ENCODE assay signal across 13 mouse cellular contexts in genomic region chr12:29795107-29795673, GRCm38 (mm10).
DNase-seq lines count a peak whose midpoint lies in the region; ATAC-seq and TF ChIP-seq lines count a peak whose summit lies in the region.
"Had no signal": no experiment of that assay in that cellular context is flagged by ENCODE, and none has a peak within 500 bp of the region (broad histone marks: within the 10 kb centered on the region; RNA-seq: fewer than 3 reads in every experiment).

No protein-coding gene starts in this region.

- DNase-seq in cerebellum, postnatal 10 days, result peak; percentile 43 to 47
- no peak for DNase-seq in cerebellum, adult 8-10 months
- peak; percentile 38 for DNase-seq in heart, postnatal 0 days (ENCODE audit: low spot score)
- no peak for DNase-seq in heart, embryonic 10.5 days (ENCODE audit: low spot score)
- DNase-seq in midbrain, embryonic 11.5 days (ENCODE audit: low spot score, missing footprints), result peak; percentile 77
- no peak for DNase-seq in midbrain, embryonic 10.5 days (ENCODE audit: low spot score)
- peak; percentile 41 for DNase-seq in retina, postnatal 7 days (ENCODE audit: low read depth, low spot score)
- no peak for DNase-seq in urinary bladder, postnatal 10 days (ENCODE audit: low spot score)
- DNase-seq: adrenal gland, postnatal 25 days; cerebellum, adult 2 months had no signal

- TF ChIP-seq CTCF in heart, postnatal 0 days (IDR thresholded peaks at IDR 0.05; ENCODE audit: low read depth), result peak; percentile 52

- H3K4me1 ChIP-seq in heart, postnatal 0 days (ENCODE audit: control insufficient read depth, insufficient read depth), result no peaks in the 10 kb centered on the region
- no peaks in the 10 kb centered on the region for H3K4me1 ChIP-seq in heart, embryonic 10.5 days
- no peaks in the 10 kb centered on the region for H3K4me1 ChIP-seq in midbrain, embryonic 11.5 days (ENCODE audit: control insufficient read depth, insufficient read depth, low read length)
- H3K4me1 ChIP-seq in midbrain, embryonic 10.5 days, result peaks cover 9% of the 10 kb centered on the region
- H3K4me1 ChIP-seq: kidney, embryonic 15.5 days had no signal

- no peak for ATAC-seq in heart, postnatal 0 days (ENCODE audit: insufficient read depth, low read depth)
- peak; percentile 19; the same call in 1 of the 2 replicates for ATAC-seq in midbrain, embryonic 11.5 days (ENCODE audit: low FRiP score)

- no peak overlapping the region for H3K4me3 ChIP-seq in heart, postnatal 0 days (ENCODE audit: low read depth, low read length)
- no peak overlapping the region for H3K4me3 ChIP-seq in heart, embryonic 10.5 days
- no peak overlapping the region for H3K4me3 ChIP-seq in midbrain, embryonic 11.5 days (ENCODE audit: low read depth, low read length)
- no peak overlapping the region for H3K4me3 ChIP-seq in midbrain, embryonic 10.5 days
- H3K4me3 ChIP-seq: erythroblast, embryonic 14.5 days; kidney, embryonic 15.5 days had no signal

- no peaks in the 10 kb centered on the region for H3K36me3 ChIP-seq in heart, postnatal 0 days (replicated peaks; ENCODE audit: control insufficient read depth, insufficient read depth, low read length)
- no peaks in the 10 kb centered on the region for H3K36me3 ChIP-seq in heart, embryonic 10.5 days
- H3K36me3 ChIP-seq in midbrain, embryonic 11.5 days (ENCODE audit: control insufficient read depth, insufficient read depth, low read length), result no peaks in the 10 kb centered on the region
- no peaks in the 10 kb centered on the region for H3K36me3 ChIP-seq in midbrain, embryonic 10.5 days
- H3K36me3 ChIP-seq: kidney, embryonic 15.5 days had no signal

- no peaks in the 10 kb centered on the region for H3K27me3 ChIP-seq in heart, postnatal 0 days (ENCODE audit: control insufficient read depth, insufficient read depth, low read length)
- H3K27me3 ChIP-seq in heart, embryonic 10.5 days (ENCODE audit: insufficient read depth, poor library complexity, severe bottlenecking), result 0 out of 2 replicates have a peak, but pooled peaks cover 5% of the 10 kb centered on the region
- no peaks in the 10 kb centered on the region for H3K27me3 ChIP-seq in midbrain, embryonic 11.5 days (ENCODE audit: control insufficient read depth, insufficient read depth, low read length)
- H3K27me3 ChIP-seq in midbrain, embryonic 10.5 days (ENCODE audit: low read depth, poor library complexity, severe bottlenecking), result no peaks in the 10 kb centered on the region

- H3K9ac ChIP-seq in heart, postnatal 0 days (replicated peaks; ENCODE audit: low read depth, low read length), result no peak overlapping the region
- H3K9ac ChIP-seq in midbrain, embryonic 11.5 days (ENCODE audit: low read length), result no peak overlapping the region
- H3K9ac ChIP-seq: kidney, embryonic 15.5 days; liver, embryonic 14.5 days had no signal

- no peak overlapping the region for H3K27ac ChIP-seq in heart, postnatal 0 days (ENCODE audit: low read depth)
- no peak overlapping the region for H3K27ac ChIP-seq in heart, embryonic 10.5 days
- no peak overlapping the region for H3K27ac ChIP-seq in midbrain, embryonic 11.5 days (ENCODE audit: low read depth, low read length)
- no peak overlapping the region for H3K27ac ChIP-seq in midbrain, embryonic 10.5 days (replicated peaks)
- H3K27ac ChIP-seq: kidney, embryonic 15.5 days; liver, embryonic 14.5 days had no signal

- 61% methylated on average over 5 of the region's 5 CpGs for WGBS in heart, postnatal 0 days
- WGBS in heart, embryonic 10.5 days, result 73% methylated on average over 5 of the region's 5 CpGs
- 39% methylated on average over 5 of the region's 5 CpGs for WGBS in midbrain, embryonic 11.5 days
- 61% methylated on average over 5 of the region's 5 CpGs for WGBS in midbrain, embryonic 10.5 days

- H3K9me3 ChIP-seq in heart, postnatal 0 days (replicated peaks; ENCODE audit: control insufficient read depth, low read length), result no peaks in the 10 kb centered on the region
- no peaks in the 10 kb centered on the region for H3K9me3 ChIP-seq in heart, embryonic 10.5 days
- no peaks in the 10 kb centered on the region for H3K9me3 ChIP-seq in midbrain, embryonic 11.5 days (ENCODE audit: control insufficient read depth, low read length)
- no peaks in the 10 kb centered on the region for H3K9me3 ChIP-seq in midbrain, embryonic 10.5 days (replicated peaks)
- H3K9me3 ChIP-seq: kidney, embryonic 15.5 days had no signal

- H3K4me2 ChIP-seq in heart, postnatal 0 days (ENCODE audit: low read depth, low read length), result no peak overlapping the region
- H3K4me2 ChIP-seq in midbrain, embryonic 11.5 days, result no peak overlapping the region
- H3K4me2 ChIP-seq: kidney, embryonic 15.5 days had no signal

- no peak for TF ChIP-seq EP300 in heart, postnatal 0 days (IDR thresholded peaks at IDR 0.05; ENCODE audit: low read depth)

Comparison
In these comparisons a context has a peak if more than half of its experiments do, and no peak if none do; other contexts are left out.
1. DNase-seq: peak in cerebellum, postnatal 10 days (2 of 2), heart, postnatal 0 days (single experiment), midbrain, embryonic 11.5 days (single experiment) and retina, postnatal 7 days (single experiment); none in cerebellum, adult 8-10 months (single experiment), heart, embryonic 10.5 days (single experiment), midbrain, embryonic 10.5 days (single experiment) and urinary bladder, postnatal 10 days (single experiment).